Mouse (Mus musculus) E14TG2a.4 (cell line): Measurements from ENCODE around the gene Pih1d3.

Experiments
- CTCF ChIP-seq: conservative IDR thresholded peaks from 2 replicates; pipeline ENCODE4 v1.5.1; 2014; ENCODE audit warnings: low read length
- NANOG ChIP-seq: IDR thresholded peaks from 2 replicates; pipeline ENCODE4 v1.6.1; 2014; ENCODE audit warnings: borderline replicate concordance, low read length, mixed read lengths

- TF ChIP-seq CTCF: no peak
- TF ChIP-seq NANOG: no peak
Measured at GRCm38 (mm10) chr1:31190237-31190866, 32.3 kb upstream of the Pih1d3 start.
